Mouse (Mus musculus) stomach, postnatal 0 days (tissue): ENCODE results near the gene Clcnka.

Experiments
- CTCF ChIP-seq: IDR thresholded peaks from 2 replicates; pipeline ENCODE4 v1.5.1; 2016; ENCODE audit warnings: antibody characterized with exemption, low read depth, mild to moderate bottlenecking, moderate library complexity
- EP300 ChIP-seq: optimal IDR thresholded peaks from 2 replicates; pipeline ENCODE3; 2016; ENCODE audit warnings: antibody characterized with exemption

- TF ChIP-seq CTCF (no peak), EP300 (no peak)
These were observed 1.6 kb upstream of the Clcnka start for GRCm38 (mm10) chr4:141400171-141400570.
